Mouse (Mus musculus) cortical plate, adult 2 months (tissue): ENCODE data around the gene Olfr667. TPM values are rescaled to one million over a fixed set of nuclear protein-coding genes. Genes with fewer than 3 reads are reported as not detected.
"Not testable (repeated sequence)": the region's sequence is repeated elsewhere in the genome, so short reads cannot be mapped to it uniquely, and the experiment has no call there.

ENCODE experiments used
- H3K27ac ChIP-seq: fragments of 200-500 bp; 2 replicates; pipeline ENCODE4 v1.5.1; 2012; ENCODE audit warnings: low read length, control low read depth, inconsistent platforms; ENCODE audit not compliant: insufficient read depth
- H3K4me1 ChIP-seq: fragments of 200-500 bp; 2 replicates; pipeline ENCODE4 v1.6.1; 2011; ENCODE audit warnings: low read length; ENCODE audit not compliant: control insufficient read depth, insufficient read depth
- H3K4me3 ChIP-seq: fragments of 200-500 bp; 2 replicates; pipeline ENCODE4 v1.5.1; 2011; ENCODE audit warnings: mild to moderate bottlenecking, low read length, control low read depth; ENCODE audit not compliant: insufficient read depth
- CTCF ChIP-seq: fragments of 200-500 bp; IDR thresholded peaks from 2 replicates; pipeline ENCODE4 v1.5.1; 2011; ENCODE audit warnings: mild to moderate bottlenecking, control low read depth, low read length; ENCODE audit not compliant: insufficient read depth; ENCODE audit errors: extremely low read depth
- POLR2A ChIP-seq: fragments of 200-500 bp; IDR thresholded peaks from 2 replicates; pipeline ENCODE4 v1.6.1; 2011; ENCODE audit warnings: mild to moderate bottlenecking, low read length, control low read depth; ENCODE audit not compliant: insufficient read depth; ENCODE audit errors: extremely low read depth
- polyA plus RNA-seq: library from polyadenylated mRNA; depleted of rRNA; stranded (reverse); fragments of >200 nt; gene quantifications from 2 replicates; pipeline ENCODE4 v1.2.3, GENCODE M21; 2012; rRNA removed

Olfr667 gene
- polyA plus RNA-seq, result not detected in 2 replicates

DNA sequence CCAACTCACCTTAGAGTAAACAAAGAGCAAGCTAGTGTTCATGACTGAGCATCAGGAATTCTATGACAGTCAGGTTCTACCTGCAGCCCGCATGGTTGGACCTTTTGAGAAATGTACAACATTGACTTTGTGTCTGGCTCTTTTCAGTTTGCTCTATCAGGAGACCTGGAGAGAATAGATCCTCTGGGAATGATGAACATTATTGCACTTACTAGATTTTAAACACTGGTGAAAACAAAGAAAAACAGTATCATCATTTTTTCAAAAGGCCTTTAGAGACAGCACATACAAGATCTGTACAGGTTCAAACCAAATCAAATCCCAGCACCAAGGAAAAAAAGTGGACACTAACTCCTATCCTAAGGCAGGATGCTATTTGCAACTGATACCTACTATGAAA, at the start of gene Olfr667:
Olfr667 (minus strand) TSS at position 101 of the 400 bp plus-strand sequence.
- Histone ChIP-seq H3K27ac (no peak within 1 kb of the TSS), H3K4me1 (no peaks in the 10 kb centered on the region), H3K4me3 (no peak within 1 kb of the TSS)
- no peak for TF ChIP-seq POLR2A
- TF ChIP-seq CTCF, result no peak

DNA sequence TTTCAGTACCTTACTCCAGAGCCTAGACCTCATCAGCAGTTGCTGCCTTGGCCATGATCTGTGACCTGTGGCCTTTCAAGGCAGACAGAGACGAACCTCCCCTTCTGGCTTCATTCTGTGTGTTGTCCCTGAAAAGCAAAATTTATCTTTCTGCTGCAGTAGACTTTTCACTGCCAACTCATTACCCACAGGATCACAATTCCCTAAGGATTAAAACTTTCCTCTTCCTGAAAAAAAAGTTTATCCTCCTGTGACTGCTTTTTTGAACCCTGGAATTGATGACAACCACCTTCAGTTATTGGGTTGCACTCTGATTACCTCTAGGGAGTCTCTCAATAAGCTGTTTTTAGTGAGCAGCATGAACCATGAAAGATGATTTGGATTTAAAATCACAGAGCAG, 41.2 kb upstream of the Olfr667 start, which contains the start of gene Olfr670:
Olfr670 (minus strand) TSS at position 101 of the 400 bp plus-strand sequence.
- no peak within 1 kb of the TSS for H3K4me3 ChIP-seq
- H3K4me1 ChIP-seq, result no peaks in the 10 kb centered on the region
- TF ChIP-seq CTCF (no peak), POLR2A (no peak)
- H3K27ac ChIP-seq, result no peak within 1 kb of the TSS

DNA sequence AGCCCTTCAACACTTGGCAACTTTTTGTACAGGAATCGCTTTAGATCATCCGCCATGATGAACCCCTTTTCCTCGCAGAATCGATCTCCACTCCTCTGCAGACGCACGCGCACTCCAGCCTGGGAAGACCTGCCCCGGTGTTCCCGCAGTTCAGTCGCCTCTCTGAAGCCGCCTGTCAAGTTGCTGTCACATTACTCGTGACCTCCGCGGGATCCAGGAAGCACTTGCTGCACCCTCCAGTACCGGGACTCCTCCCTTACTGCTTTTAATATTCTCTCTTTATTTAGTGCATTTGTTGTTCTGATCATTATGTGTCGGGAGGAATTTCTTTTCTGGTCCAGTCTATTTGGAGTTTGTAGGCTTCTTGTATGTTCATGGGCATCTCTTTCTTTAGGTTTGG, 29.0 kb upstream of the Olfr667 start:
- not testable (repeated sequence) for H3K4me3 ChIP-seq, H3K27ac ChIP-seq, H3K4me1 ChIP-seq

DNA sequence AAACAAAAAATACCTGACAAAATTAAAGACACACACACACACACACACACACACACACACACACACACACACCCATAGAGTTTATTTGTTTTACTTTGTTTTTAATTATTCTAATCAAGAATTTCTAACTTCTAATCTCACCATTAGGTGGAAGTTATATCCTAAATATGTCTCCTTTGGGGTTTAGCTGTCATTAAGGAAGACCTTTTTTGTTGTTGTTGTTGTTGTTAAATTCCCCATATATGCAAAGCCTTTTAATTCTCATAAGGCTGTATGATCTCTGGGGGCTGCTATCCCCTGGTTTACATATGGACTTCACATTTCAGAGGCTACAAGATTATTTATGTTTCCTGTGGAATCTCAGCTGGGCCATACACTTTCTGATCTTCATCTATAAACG, 12.7 kb upstream of the Olfr667 start, which contains the start of gene Olfr669:
Olfr669 (plus strand) TSS at position 301 of the 400 bp plus-strand sequence.
- Histone ChIP-seq H3K4me3 (no peak within 1 kb of the TSS), H3K27ac (no peak within 1 kb of the TSS), H3K4me1 (no peaks in the 10 kb centered on the region)
- no peak for TF ChIP-seq POLR2A
- TF ChIP-seq CTCF, result no peak

DNA sequence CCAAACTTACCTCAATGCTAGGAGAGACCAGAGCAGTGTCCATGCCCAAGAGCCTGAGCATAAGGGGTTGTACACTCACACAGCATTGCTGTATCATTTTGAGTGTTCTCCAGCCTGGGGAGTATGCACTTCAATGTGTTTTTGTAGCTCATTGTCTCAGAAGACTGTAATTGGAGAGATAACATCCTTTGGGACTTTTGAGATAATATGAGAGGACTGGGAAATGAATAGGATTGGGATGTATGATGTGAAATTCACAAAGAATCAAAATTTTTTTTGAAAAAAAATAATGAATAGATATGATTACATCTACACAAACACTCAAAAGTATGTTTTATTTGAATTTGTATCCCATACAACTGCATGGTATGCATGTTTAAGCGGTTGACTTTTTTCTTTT, 6.7 kb upstream of the Olfr667 start, which contains the start of gene Olfr668:
Olfr668 (minus strand) TSS at position 101 of the 400 bp plus-strand sequence.
- no peak within 1 kb of the TSS for H3K27ac ChIP-seq
- H3K4me1 ChIP-seq, result no peaks in the 10 kb centered on the region
- TF ChIP-seq POLR2A (no peak), CTCF (no peak)
- no peak within 1 kb of the TSS for H3K4me3 ChIP-seq

DNA sequence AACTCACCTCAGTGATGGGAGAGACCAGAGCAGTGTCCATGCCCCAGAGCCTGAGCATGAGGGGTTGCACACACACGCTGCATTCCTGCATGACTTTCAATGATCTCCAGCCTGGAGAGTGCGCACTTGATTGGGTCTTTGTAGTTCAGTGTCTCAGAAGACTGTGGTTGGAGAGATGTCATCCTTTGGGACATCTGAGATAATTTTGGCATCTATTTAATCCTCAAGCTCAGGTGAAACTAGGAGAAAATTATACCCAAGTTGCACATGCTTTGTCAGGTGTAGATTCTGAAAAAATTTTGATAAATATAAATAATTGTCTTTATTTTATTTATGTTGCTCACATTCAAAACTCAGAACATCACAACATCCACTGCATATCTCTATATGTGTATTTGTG, 25.4 kb downstream of the Olfr667 start, which contains the start of gene Olfr666:
Olfr666 (minus strand) TSS at position 101 of the 400 bp plus-strand sequence.
- Histone ChIP-seq H3K4me3 (no peak within 1 kb of the TSS), H3K27ac (no peak within 1 kb of the TSS), H3K4me1 (no peaks in the 10 kb centered on the region)
- TF ChIP-seq POLR2A, result no peak
- TF ChIP-seq CTCF, result no peak

DNA sequence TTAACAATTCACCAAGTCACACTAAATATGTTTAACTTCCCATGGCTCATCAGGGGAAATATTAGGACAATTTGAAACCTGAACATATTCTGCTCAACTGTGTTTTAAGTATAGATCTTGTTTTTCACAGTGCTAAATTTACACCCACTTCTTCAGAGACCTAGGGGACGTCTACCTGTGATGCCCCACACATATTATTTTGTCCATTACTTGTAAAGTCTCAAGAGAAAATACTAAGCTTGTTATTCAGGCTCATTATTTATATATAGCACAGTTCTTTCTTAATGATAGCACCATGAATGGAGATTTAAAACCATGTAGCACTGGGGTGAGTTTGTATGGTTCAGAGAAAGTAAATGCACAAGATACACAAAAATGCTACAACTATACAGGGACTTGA, 43.6 kb downstream of the Olfr667 start, which contains the start of gene Olfr665:
Olfr665 (plus strand) TSS at position 301 of the 400 bp plus-strand sequence.
- Histone ChIP-seq H3K4me3 (no peak within 1 kb of the TSS), H3K4me1 (no peaks in the 10 kb centered on the region), H3K27ac (no peak within 1 kb of the TSS)
- TF ChIP-seq POLR2A (no peak), CTCF (no peak)

Other genes starting within 250 kb of the Olfr667 start
- gene Olfr661, start 235.0 kb downstream of the Olfr667 start, polyA plus RNA-seq, result not detected in 2 replicates
- gene Usp17le, start 144.0 kb downstream of the Olfr667 start, polyA plus RNA-seq, result not detected in 2 replicates
- gene Usp17lb, start 78.9 kb downstream of the Olfr667 start, polyA plus RNA-seq, result not detected in 2 replicates
- gene Usp17la, start 64.5 kb downstream of the Olfr667 start, polyA plus RNA-seq, result not detected in 2 replicates
- not detected in 2 replicates for gene Olfr665, start 43.5 kb downstream of the Olfr667 start, polyA plus RNA-seq
- not detected in 2 replicates for gene Olfr666, start 25.5 kb downstream of the Olfr667 start, polyA plus RNA-seq
- gene Olfr668, start 6.6 kb upstream of the Olfr667 start, polyA plus RNA-seq, result not detected in 2 replicates
- gene Olfr669, start 12.8 kb upstream of the Olfr667 start, polyA plus RNA-seq, result not detected in 2 replicates
- gene Olfr670, start 41.1 kb upstream of the Olfr667 start, polyA plus RNA-seq, result not detected in 2 replicates
- gene Olfr671, start 57.6 kb upstream of the Olfr667 start, polyA plus RNA-seq, result not detected in 2 replicates
- gene Olfr672, start 80.5 kb upstream of the Olfr667 start, polyA plus RNA-seq, result not detected in 2 replicates
- not detected in 2 replicates for gene Olfr675, start 107.0 kb upstream of the Olfr667 start, polyA plus RNA-seq
- not detected in 2 replicates for gene Olfr676, start 111.2 kb upstream of the Olfr667 start, polyA plus RNA-seq
- gene Olfr677, start 129.9 kb upstream of the Olfr667 start, polyA plus RNA-seq, result not detected in 2 replicates
- gene Olfr678, start 143.0 kb upstream of the Olfr667 start, polyA plus RNA-seq, result not detected in 2 replicates
- not detected in 2 replicates for gene Olfr679, start 159.7 kb upstream of the Olfr667 start, polyA plus RNA-seq
- not detected in 2 replicates for gene Olfr680-ps1, start 171.3 kb upstream of the Olfr667 start, polyA plus RNA-seq
- not detected in 2 replicates for gene Olfr681, start 195.4 kb upstream of the Olfr667 start, polyA plus RNA-seq
- not detected in 2 replicates for gene Olfr683, start 225.5 kb upstream of the Olfr667 start, polyA plus RNA-seq
- gene Olfr684, start 242.2 kb upstream of the Olfr667 start, polyA plus RNA-seq, result not detected in 2 replicates